11 mouse cellular contexts compared by ENCODE assay signal in the genomic region with DNA sequence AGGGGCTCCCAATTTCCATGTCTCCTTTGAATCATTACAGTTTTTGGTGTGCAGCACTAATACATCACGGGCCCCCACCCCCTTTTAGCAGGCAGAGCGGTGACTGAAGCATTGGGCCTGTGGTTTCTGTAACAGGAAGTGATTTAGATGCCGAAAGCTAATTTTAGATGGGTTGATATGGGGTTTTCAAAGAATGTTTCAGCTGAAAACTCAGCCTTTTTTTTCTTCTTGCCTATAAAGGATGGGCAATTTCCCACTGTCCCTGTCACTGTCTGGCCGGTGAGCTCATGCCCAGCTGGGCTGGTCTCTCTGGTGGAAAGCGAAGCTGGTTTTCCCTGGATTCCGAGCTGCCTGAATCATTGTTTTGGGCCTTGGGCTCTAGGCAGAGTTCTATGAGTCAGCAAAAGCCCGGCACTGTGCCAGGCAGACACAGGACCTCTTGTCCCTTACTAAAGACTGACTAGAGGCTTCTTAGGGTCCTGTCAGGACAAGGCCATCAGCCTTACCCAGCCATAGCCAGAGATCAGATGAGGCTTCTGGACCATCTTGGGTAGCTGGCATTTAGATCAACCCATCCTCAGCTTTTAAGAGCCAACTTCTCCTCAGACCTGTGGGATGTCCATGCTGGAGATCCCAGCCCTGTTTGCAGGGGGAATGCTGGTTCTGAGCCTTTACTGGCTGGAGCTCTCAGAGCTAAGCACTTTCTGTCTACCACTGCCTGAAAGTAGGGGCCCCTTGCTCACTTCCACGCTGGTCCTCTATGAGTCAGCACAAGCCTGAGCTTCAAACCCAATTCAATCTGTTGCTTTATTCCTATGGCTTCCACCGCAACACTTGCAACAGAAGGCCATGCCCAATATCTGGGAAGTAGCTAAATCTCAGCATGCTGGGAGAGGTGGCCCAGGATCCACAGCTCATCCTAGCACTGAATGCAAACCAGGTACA. TPM values are rescaled to one million over a fixed set of nuclear protein-coding genes. Genes with fewer than 3 reads are reported as not detected.
A peak's percentile ranks its signal among the peaks of the same experiment; 100 is the strongest.
DNase-seq lines count a peak whose midpoint lies in the region; ATAC-seq and TF ChIP-seq lines count a peak whose summit lies in the region.
"Had no signal": no experiment of that assay in that cellular context is flagged by ENCODE, and none has a peak within 500 bp of the region (broad histone marks: within the 10 kb centered on the region; RNA-seq: fewer than 3 reads in every experiment).

No protein-coding gene starts in this region.

- peak; percentile 31 for TF ChIP-seq RAD21 in CH12.LX (IDR thresholded peaks at IDR 0.05; ENCODE audit: low read depth, low read length)

- peak; percentile 93 for TF ChIP-seq EP300 in CH12.LX (IDR thresholded peaks at IDR 0.05; ENCODE audit: low read length)

- DNase-seq in CH12.LX (ENCODE audit: extremely low read depth): peak; percentile 90
- DNase-seq in adrenal gland, adult 2 months: peak; percentile 97
- DNase-seq in gastrocnemius, adult 18-20 months (ENCODE audit: low spot score): peak; percentile 88
- peak; percentile 67 to 79 for DNase-seq in kidney, postnatal 36 days
- DNase-seq in lung, postnatal 4 days: peak; percentile 61 to 70

- no peaks in the 10 kb centered on the region for H3K36me3 ChIP-seq in CH12.LX (replicated peaks in 1 of 2; ENCODE audit: control insufficient read depth in 1 of 2, insufficient read depth in 1 of 2, low read length in 1 of 2)
- H3K36me3 ChIP-seq in testis, adult 2 months (ENCODE audit: control insufficient read depth, insufficient read depth, low read length): no peaks in the 10 kb centered on the region
- H3K36me3 ChIP-seq in hindbrain, embryonic 16.5 days (ENCODE audit: control insufficient read depth, insufficient read depth, low read length): no peaks in the 10 kb centered on the region
- no peaks in the 10 kb centered on the region for H3K36me3 ChIP-seq in forebrain, embryonic 16.5 days (ENCODE audit: control insufficient read depth, insufficient read depth)
- H3K36me3 ChIP-seq: embryonic facial prominence, embryonic 12.5 days; stomach, embryonic 15.5 days had no signal

- peak overlapping the region; percentile 92 for H3K4me2 ChIP-seq in CH12.LX (ENCODE audit: insufficient read depth, low read depth, poor library complexity, severe bottlenecking)
- no peak overlapping the region for H3K4me2 ChIP-seq in hindbrain, embryonic 16.5 days (ENCODE audit: low read length)
- no peak overlapping the region for H3K4me2 ChIP-seq in forebrain, embryonic 16.5 days (ENCODE audit: low read length)
- H3K4me2 ChIP-seq: embryonic facial prominence, embryonic 12.5 days; stomach, embryonic 15.5 days had no signal

- no peak for ATAC-seq in hindbrain, embryonic 16.5 days
- no peak for ATAC-seq in forebrain, embryonic 16.5 days

- TF ChIP-seq POLR2A in CH12.LX (IDR thresholded peaks at IDR 0.05; ENCODE audit: low read depth, low read length): peak; percentile 41; the same call in 1 of the 2 replicates
- TF ChIP-seq POLR2A in testis, adult 2 months (IDR thresholded peaks at IDR 0.05; ENCODE audit: control insufficient read depth, low read depth, low read length): no peak

- peak overlapping the region; percentile 67 for H3K9ac ChIP-seq in CH12.LX (ENCODE audit: insufficient read depth, low read depth)
- H3K9ac ChIP-seq in hindbrain, embryonic 16.5 days (ENCODE audit: low read depth, low read length): no peak overlapping the region
- H3K9ac ChIP-seq in forebrain, embryonic 16.5 days (replicated peaks; ENCODE audit: low read depth, low read length): no peak overlapping the region
- H3K9ac ChIP-seq: embryonic facial prominence, embryonic 12.5 days; stomach, embryonic 15.5 days had no signal

- H3K27ac ChIP-seq in CH12.LX (ENCODE audit: insufficient read depth, low read depth): peak overlapping the region; percentile 97
- H3K27ac ChIP-seq in testis, adult 2 months (ENCODE audit: control insufficient read depth, insufficient read depth, low read depth, low read length): no peak overlapping the region
- H3K27ac ChIP-seq in hindbrain, embryonic 16.5 days (ENCODE audit: low read depth, low read length): no peak overlapping the region
- no peak overlapping the region for H3K27ac ChIP-seq in forebrain, embryonic 16.5 days (ENCODE audit: low read length)
- H3K27ac ChIP-seq: embryonic facial prominence, embryonic 12.5 days; stomach, embryonic 15.5 days had no signal

- dilution Hi-C loops in CH12.LX (cut with MboI; ENCODE audit: extremely low pct_ligation_motif_present, extremely low pct_unique_long_range_greater_than_20kb, low sequenced_read_pairs): no loop called here

- no peaks in the 10 kb centered on the region for H3K27me3 ChIP-seq in CH12.LX (replicated peaks)
- no peaks in the 10 kb centered on the region for H3K27me3 ChIP-seq in testis, adult 2 months (ENCODE audit: control insufficient read depth, insufficient read depth, low read length)
- no peaks in the 10 kb centered on the region for H3K27me3 ChIP-seq in hindbrain, embryonic 16.5 days (replicated peaks; ENCODE audit: control insufficient read depth, insufficient read depth, low read length)
- no peaks in the 10 kb centered on the region for H3K27me3 ChIP-seq in forebrain, embryonic 16.5 days (replicated peaks; ENCODE audit: control insufficient read depth, insufficient read depth, low read length)
- H3K27me3 ChIP-seq: embryonic facial prominence, embryonic 12.5 days; stomach, embryonic 15.5 days had no signal

- TF ChIP-seq CTCF in CH12.LX (conservative IDR thresholded peaks at IDR 0.05 in 1 of 2, IDR thresholded peaks at IDR 0.05 in 1 of 2; ENCODE audit: low read depth in 2 of 2, low read length in 2 of 2): peak in 1 of 2 experiments; percentile 10; a peak in 1 of 4 replicates
- TF ChIP-seq CTCF in testis, adult 2 months (IDR thresholded peaks at IDR 0.05; ENCODE audit: control insufficient read depth, insufficient read depth, insufficient replicate concordance, low read depth, low read length): no peak

- in situ Hi-C loops in CH12.LX (cut with MboI; ENCODE audit: low pct_ligation_motif_present, low pct_unique_long_range_greater_than_20kb, low sequenced_read_pairs): loop anchor here (5.0 kb wide), 1 partner anchor 67 kb away; no protein-coding TSS in a partner anchor

- 89% methylated on average over 9 of the region's 9 CpGs for WGBS in hindbrain, embryonic 16.5 days
- 86% methylated on average over 9 of the region's 9 CpGs for WGBS in forebrain, embryonic 16.5 days

- no peaks in the 10 kb centered on the region for H3K9me3 ChIP-seq in CH12.LX (replicated peaks; ENCODE audit: low read length)
- no peaks in the 10 kb centered on the region for H3K9me3 ChIP-seq in hindbrain, embryonic 16.5 days (ENCODE audit: control insufficient read depth, low read length)
- H3K9me3 ChIP-seq in forebrain, embryonic 16.5 days (ENCODE audit: control insufficient read depth, low read length): no peaks in the 10 kb centered on the region
- H3K9me3 ChIP-seq: embryonic facial prominence, embryonic 12.5 days; stomach, embryonic 15.5 days had no signal

- peaks cover 57 to 81% of the 10 kb centered on the region in 2 experiments for H3K4me1 ChIP-seq in CH12.LX (ENCODE audit: control insufficient read depth in 1 of 2, insufficient read depth in 2 of 2)
- H3K4me1 ChIP-seq in testis, adult 2 months (ENCODE audit: control insufficient read depth, insufficient read depth, low read length): no peaks in the 10 kb centered on the region
- no peaks in the 10 kb centered on the region for H3K4me1 ChIP-seq in hindbrain, embryonic 16.5 days (ENCODE audit: control insufficient read depth, insufficient read depth, low read depth, low read length)
- H3K4me1 ChIP-seq in forebrain, embryonic 16.5 days (replicated peaks; ENCODE audit: control insufficient read depth, insufficient read depth, low read length): no peaks in the 10 kb centered on the region
- H3K4me1 ChIP-seq: embryonic facial prominence, embryonic 12.5 days; stomach, embryonic 15.5 days had no signal

- no peaks in the 10 kb centered on the region for H3K79me2 ChIP-seq in CH12.LX (replicated peaks; ENCODE audit: control insufficient read depth, extremely low read depth, insufficient read depth, poor library complexity, severe bottlenecking)

- peak overlapping the region in 1 of 3 experiments; percentile 10 for H3K4me3 ChIP-seq in CH12.LX (replicated peaks in 1 of 3; ENCODE audit: low read depth in 2 of 3, low read length in 2 of 3, poor library complexity in 1 of 3)
- peak overlapping the region; percentile 63 for H3K4me3 ChIP-seq in testis, adult 2 months (ENCODE audit: control insufficient read depth, low read depth, low read length)
- H3K4me3 ChIP-seq in hindbrain, embryonic 16.5 days (ENCODE audit: low read length): no peak overlapping the region
- H3K4me3 ChIP-seq in forebrain, embryonic 16.5 days (replicated peaks; ENCODE audit: low read length): no peak overlapping the region
- H3K4me3 ChIP-seq: embryonic facial prominence, embryonic 12.5 days; stomach, embryonic 15.5 days had no signal

TF ChIP-seq in CH12.LX, 34 proteins besides CTCF, POLR2A, EP300 and RAD21 (continues in another document):
- peak; percentile 97 for TF ChIP-seq MAZ (IDR thresholded peaks at IDR 0.05; ENCODE audit: low read depth, low read length)
- peak; percentile 95 for TF ChIP-seq ETS1 (conservative IDR thresholded peaks at IDR 0.05; ENCODE audit: low read depth, low read length)
- peak; percentile 19; the same call in 1 of the 2 replicates for TF ChIP-seq NELFE (IDR thresholded peaks at IDR 0.05; ENCODE audit: low read depth, low read length)
- peak; percentile 77 for TF ChIP-seq MAFK (IDR thresholded peaks at IDR 0.05; ENCODE audit: insufficient replicate concordance, low read length)
- peak; percentile 72 for TF ChIP-seq JUND (conservative IDR thresholded peaks at IDR 0.05; ENCODE audit: low read depth, low read length)

RNA-seq across cellular contexts. Expression of gene Csf2, which starts 34.7 kb away (rescaled TPM):
- 1.9 and 2.6 TPM in 2 replicates for total RNA-seq in CH12.LX (2012; rRNA removed)
- 1.4 and 2.4 TPM in 2 replicates for total RNA-seq in CH12.LX (2014; rRNA removed)
- 0.79 and 0.83 TPM in 2 replicates for polyA plus RNA-seq in CH12.LX (2012; ENCODE audit: insufficient read length, low read depth)
- total RNA-seq in adrenal gland, adult 2 months (2021): not detected
- not detected in 2 replicates for polyA plus RNA-seq in adrenal gland, adult 2 months (2012; rRNA removed)
- total RNA-seq in gastrocnemius, adult 18-20 months (2021): not detected
- not detected in 2 replicates for polyA plus RNA-seq in testis, adult 2 months (2012; rRNA removed)
- not detected in 2 replicates for polyA plus RNA-seq in hindbrain, embryonic 16.5 days (2015; fragmentation: Nextera tagmentation; extraction: Ambion mirVana)
- not detected in 2 replicates for polyA plus RNA-seq in forebrain, embryonic 16.5 days (2015; fragmentation: Nextera tagmentation; extraction: Ambion mirVana)
- total RNA-seq: liver, adult 2 months had no signal
- polyA plus RNA-seq: embryonic facial prominence, embryonic 12.5 days; liver, adult 2 months had no signal

RNA-seq across cellular contexts. Expression of gene Il3, which starts 52.3 kb away (rescaled TPM):
- 2.7 and 4.8 TPM in 2 replicates for total RNA-seq in CH12.LX (2012; rRNA removed)
- total RNA-seq in CH12.LX (2014; rRNA removed): 1.5 and 1.9 TPM in 2 replicates
- polyA plus RNA-seq in CH12.LX (2012; ENCODE audit: insufficient read length, low read depth): 1.3 and 3.5 TPM in 2 replicates
- total RNA-seq in adrenal gland, adult 2 months (2021): not detected
- polyA plus RNA-seq in adrenal gland, adult 2 months (2012; rRNA removed): not detected in 2 replicates
- not detected for total RNA-seq in gastrocnemius, adult 18-20 months (2021)
- not detected in 2 replicates for polyA plus RNA-seq in testis, adult 2 months (2012; rRNA removed)
- not detected in 2 replicates for polyA plus RNA-seq in hindbrain, embryonic 16.5 days (2015; fragmentation: Nextera tagmentation; extraction: Ambion mirVana)
- polyA plus RNA-seq in forebrain, embryonic 16.5 days (2015; fragmentation: Nextera tagmentation; extraction: Ambion mirVana): not detected in 2 replicates
- total RNA-seq: liver, adult 2 months had no signal
- polyA plus RNA-seq: embryonic facial prominence, embryonic 12.5 days; liver, adult 2 months; stomach, embryonic 15.5 days had no signal
